Mouse (Mus musculus): ENCODE data around the gene Tex33. TPM values are rescaled to one million over a fixed set of nuclear protein-coding genes. Genes with fewer than 3 reads are reported as not detected.

Tex33 gene
- not detected in 2 replicates for polyA plus RNA-seq (2016; fragmentation: Nextera tagmentation; extraction: Ambion mirVana)

DNA sequence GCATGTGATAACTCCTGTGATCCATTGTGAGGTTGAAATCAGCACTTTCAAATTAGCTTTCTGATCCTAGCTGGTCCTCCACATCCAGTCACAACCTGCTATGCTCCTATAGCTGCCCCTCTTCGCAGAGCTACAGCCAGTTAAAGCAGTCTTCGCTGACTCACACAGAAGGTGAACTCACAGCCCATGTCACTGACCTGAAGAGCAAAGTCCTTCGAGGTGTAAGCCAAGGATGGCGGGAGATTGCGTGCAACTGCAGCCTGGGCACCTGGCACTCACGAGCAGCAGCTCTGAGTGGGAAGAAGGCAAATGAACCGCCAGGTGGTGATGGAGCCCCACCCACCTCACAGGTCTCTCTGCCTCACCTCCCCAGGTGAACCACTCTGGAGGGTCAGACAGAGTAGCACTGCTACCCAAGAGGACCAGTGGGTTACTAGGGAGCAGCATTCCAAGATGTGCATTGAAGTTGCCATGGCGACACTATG, at the start of gene Tex33:
Gene Tex33 (minus strand): TSS at position 435 of the 485 bp plus-strand sequence.
- no peaks in the 10 kb centered on the region for H3K4me1 ChIP-seq
- no peak within 1 kb of the TSS for H3K27ac ChIP-seq (replicated peaks)
- no peak for ATAC-seq (ENCODE audit: low FRiP score, low read depth)
- H3K4me3 ChIP-seq = no peak within 1 kb of the TSS
- H3K27me3 ChIP-seq = no peaks in the 10 kb centered on the region
- H3K36me3 ChIP-seq = no peaks in the 10 kb centered on the region
- no peaks in the 10 kb centered on the region for H3K9me3 ChIP-seq
- H3K9ac ChIP-seq (replicated peaks) = no peak within 1 kb of the TSS
- 84% methylated on average over 8 of the region's 8 CpGs for WGBS
- no peak within 1 kb of the TSS for H3K4me2 ChIP-seq (replicated peaks)

DNA sequence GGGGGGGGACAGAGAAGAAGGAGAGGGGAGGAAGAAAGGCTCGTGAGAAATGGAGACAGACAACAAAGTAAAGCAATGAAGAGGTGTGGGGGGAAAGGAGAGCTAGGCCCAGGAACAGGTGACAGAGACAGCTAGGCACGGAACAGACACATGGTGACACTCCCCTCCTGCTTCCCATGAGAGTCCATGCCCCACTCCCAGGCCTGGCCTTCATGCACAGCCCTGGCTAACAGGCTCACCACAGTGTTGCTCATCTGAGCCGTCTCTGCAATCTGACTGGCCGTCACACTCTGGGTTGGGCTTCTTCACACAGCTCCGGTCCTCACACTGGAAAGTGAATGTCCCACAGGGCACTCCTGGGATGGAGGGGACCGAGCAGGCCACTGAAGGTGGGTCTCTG, 48.1 kb upstream of the Tex33 start:
- WGBS = 57% methylated on average over 6 of the region's 6 CpGs
- Histone ChIP-seq H3K27me3 (no peaks in the 10 kb centered on the region), H3K9ac (replicated peaks) (no peak overlapping the region), H3K9me3 (no peaks in the 10 kb centered on the region), H3K27ac (replicated peaks) (no peak overlapping the region), H3K36me3 (no peaks in the 10 kb centered on the region), H3K4me3 (no peak overlapping the region), H3K4me1 (peaks cover 3% of the 10 kb centered on the region; the same call in 1 of the 2 replicates), H3K4me2 (replicated peaks) (no peak overlapping the region)
- no peak for ATAC-seq (ENCODE audit: low FRiP score, low read depth)

DNA sequence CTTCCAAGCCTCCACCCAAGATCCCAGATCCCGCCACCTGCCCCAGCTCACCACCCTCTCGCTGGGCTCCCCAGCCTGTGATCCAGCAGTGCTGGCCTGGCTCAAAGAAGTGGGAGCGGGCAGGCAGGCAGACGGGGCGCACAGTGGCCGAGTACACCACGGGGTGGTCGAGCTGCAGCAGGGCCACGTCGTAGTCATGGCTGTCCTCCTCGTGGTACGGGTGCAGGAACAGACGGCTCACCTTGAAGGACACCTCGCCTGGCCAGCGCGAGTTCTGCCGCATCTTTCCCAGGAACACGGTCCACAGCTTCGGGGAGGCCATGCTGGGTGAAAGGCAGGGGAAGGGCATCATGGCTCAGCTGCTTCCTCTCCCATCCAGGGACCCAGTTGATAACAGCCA, 46.5 kb upstream of the Tex33 start:
- H3K36me3 ChIP-seq = no peaks in the 10 kb centered on the region
- 91% methylated on average over 19 of the region's 19 CpGs for WGBS
- 0 out of 2 replicates have a peak, but pooled peaks cover 7% of the 10 kb centered on the region for H3K27me3 ChIP-seq
- no peak overlapping the region for H3K27ac ChIP-seq (replicated peaks)
- peaks cover 8% of the 10 kb centered on the region for H3K4me1 ChIP-seq
- H3K9ac ChIP-seq (replicated peaks) = no peak overlapping the region
- H3K9me3 ChIP-seq = no peaks in the 10 kb centered on the region
- no peak for ATAC-seq (ENCODE audit: low FRiP score, low read depth)
- no peak overlapping the region for H3K4me3 ChIP-seq
- no peak overlapping the region for H3K4me2 ChIP-seq (replicated peaks)

DNA sequence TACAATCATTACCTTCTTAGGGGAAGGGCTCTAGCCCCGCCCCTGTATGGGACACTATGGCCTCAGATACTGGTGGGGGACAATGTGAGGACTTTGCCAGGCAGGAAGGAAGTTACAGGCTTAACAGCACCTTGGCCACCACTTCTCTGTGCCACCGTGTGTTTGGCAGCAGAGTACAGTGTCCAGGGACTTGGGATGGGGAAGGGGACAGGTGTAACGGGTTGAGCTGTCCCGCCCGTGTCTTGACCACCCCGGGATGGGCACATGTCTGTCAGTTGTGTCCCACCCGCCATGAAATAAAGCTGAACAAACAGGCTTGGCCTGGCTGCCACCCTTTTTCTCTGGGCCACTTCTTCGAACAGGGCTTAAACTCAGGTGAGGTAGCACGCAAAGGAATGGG, 43.3 kb upstream of the Tex33 start:
- Histone ChIP-seq H3K9ac (replicated peaks) (no peak overlapping the region), H3K4me3 (no peak overlapping the region), H3K27me3 (peaks cover 14% of the 10 kb centered on the region; the same call in 1 of the 2 replicates), H3K27ac (replicated peaks) (no peak overlapping the region), H3K36me3 (peaks cover 17% of the 10 kb centered on the region; the same call in 1 of the 2 replicates), H3K4me1 (peaks cover 35% of the 10 kb centered on the region), H3K9me3 (no peaks in the 10 kb centered on the region), H3K4me2 (replicated peaks) (no peak overlapping the region)
- no peak for ATAC-seq (ENCODE audit: low FRiP score, low read depth)
- 66% methylated on average over 9 of the region's 9 CpGs for WGBS

DNA sequence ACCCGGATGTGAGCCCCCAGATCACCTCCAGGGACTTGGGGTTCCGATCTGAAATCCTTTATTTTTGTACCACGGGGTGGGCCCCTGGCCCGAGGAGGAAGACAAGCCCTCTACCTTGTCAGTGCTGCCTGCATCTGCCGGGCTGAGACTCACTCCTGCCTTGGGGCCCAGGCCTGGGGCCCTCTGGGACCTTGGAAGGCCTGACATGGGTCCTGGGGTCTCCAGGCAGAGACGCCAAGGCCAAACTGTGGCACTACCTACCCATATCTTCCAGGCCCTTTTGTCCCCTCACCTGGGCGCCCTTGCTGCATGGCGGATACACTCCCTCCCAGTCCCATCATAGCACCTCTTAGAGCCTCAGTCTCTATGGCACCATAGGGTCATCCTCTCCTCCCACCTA, 42.8 kb upstream of the Tex33 start:
- H3K4me1 ChIP-seq = peaks cover 35% of the 10 kb centered on the region
- 54% methylated on average over 8 of the region's 8 CpGs for WGBS
- no peak for ATAC-seq (ENCODE audit: low FRiP score, low read depth)

DNA sequence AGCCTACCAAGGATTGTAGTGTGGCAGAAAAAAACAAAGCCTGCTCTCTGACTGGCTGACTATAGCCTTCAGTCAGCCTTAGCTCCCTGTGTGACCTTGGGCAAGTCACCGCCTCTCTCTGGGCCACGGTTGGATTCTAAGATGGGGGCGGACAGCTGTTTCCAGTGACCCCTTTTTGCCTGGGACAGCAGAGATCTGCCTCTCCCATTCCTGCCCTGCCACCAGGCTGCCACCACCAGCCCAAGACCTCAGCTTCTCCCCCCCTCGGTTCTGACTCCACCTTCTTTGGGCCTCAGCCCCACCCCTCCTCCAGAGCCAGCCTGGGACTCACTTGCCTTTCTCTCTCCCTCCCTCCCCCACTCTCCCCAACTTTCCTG, 42.3 kb upstream of the Tex33 start:
- no peak overlapping the region for H3K9ac ChIP-seq (replicated peaks)
- H3K4me1 ChIP-seq = peaks cover 35% of the 10 kb centered on the region
- H3K4me3 ChIP-seq = no peak overlapping the region
- H3K27ac ChIP-seq (replicated peaks) = no peak overlapping the region
- H3K27me3 ChIP-seq = peaks cover 14% of the 10 kb centered on the region; the same call in 1 of the 2 replicates
- 46% methylated on average over 4 of the region's 4 CpGs for WGBS
- H3K4me2 ChIP-seq (replicated peaks) = no peak overlapping the region
- H3K9me3 ChIP-seq = no peaks in the 10 kb centered on the region
- H3K36me3 ChIP-seq = peaks cover 27% of the 10 kb centered on the region
- ATAC-seq (ENCODE audit: low FRiP score, low read depth) = no peak

More for the DNA sequence above, 42.8 kb upstream of the Tex33 start:
- Histone ChIP-seq H3K36me3 (peaks cover 22% of the 10 kb centered on the region; the same call in 1 of the 2 replicates), H3K4me3 (no peak overlapping the region), H3K27ac (replicated peaks) (no peak overlapping the region), H3K9me3 (no peaks in the 10 kb centered on the region), H3K4me2 (replicated peaks) (no peak overlapping the region), H3K9ac (replicated peaks) (no peak overlapping the region), H3K27me3 (peaks cover 14% of the 10 kb centered on the region; the same call in 1 of the 2 replicates)

DNA sequence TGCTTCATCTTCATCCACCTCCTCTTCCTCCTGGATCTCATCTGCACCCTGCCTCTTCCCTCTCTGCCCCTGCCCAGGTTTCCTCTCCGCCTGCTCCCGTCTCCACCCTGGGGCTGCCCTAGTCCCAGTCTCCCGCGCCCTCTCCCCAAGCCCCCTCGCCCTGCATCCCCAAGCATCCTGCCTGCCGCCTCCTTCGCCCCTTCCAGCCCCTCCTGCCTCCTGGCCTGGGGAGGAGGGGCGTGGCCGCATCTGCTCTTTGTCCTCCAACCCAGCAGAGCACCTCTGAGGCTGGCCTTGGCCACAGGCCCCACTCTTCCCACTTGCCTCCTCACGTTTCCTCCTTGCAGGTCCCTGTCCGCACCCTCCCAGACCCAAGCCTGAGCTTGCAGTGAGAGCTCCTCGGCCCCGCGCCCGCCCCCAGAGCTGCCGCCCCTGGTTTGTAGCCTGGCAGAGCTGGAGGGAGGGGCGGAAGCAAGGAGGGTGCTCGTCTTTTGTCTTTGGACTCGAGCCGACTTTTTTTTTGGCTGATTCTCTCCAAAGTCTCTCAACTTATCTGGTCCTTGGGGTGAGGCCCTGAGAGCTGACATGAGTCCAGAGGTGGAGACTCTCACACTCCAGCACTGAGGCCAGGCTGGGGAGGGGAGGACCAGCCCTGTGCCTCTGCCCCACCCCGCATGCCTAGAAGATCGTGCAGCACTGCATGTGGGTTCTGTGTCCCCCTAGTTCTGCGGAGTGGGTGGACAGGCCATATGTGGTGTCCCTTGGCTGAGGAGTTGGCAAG, 41.7 kb upstream of the Tex33 start:
- no peaks in the 10 kb centered on the region for H3K9me3 ChIP-seq
- ATAC-seq (ENCODE audit: low FRiP score, low read depth) = peak; percentile 20
- H3K36me3 ChIP-seq = peaks cover 32% of the 10 kb centered on the region
- H3K27ac ChIP-seq (replicated peaks) = peak overlapping the region; percentile 63
- H3K9ac ChIP-seq (replicated peaks) = peak overlapping the region; percentile 20
- H3K4me1 ChIP-seq = peaks cover 35% of the 10 kb centered on the region
- 12% methylated on average over 23 of the region's 23 CpGs for WGBS
- peaks cover 14% of the 10 kb centered on the region; the same call in 1 of the 2 replicates for H3K27me3 ChIP-seq
- peak overlapping the region; percentile 28 for H3K4me3 ChIP-seq
- peak overlapping the region; percentile 52 for H3K4me2 ChIP-seq (replicated peaks)

DNA sequence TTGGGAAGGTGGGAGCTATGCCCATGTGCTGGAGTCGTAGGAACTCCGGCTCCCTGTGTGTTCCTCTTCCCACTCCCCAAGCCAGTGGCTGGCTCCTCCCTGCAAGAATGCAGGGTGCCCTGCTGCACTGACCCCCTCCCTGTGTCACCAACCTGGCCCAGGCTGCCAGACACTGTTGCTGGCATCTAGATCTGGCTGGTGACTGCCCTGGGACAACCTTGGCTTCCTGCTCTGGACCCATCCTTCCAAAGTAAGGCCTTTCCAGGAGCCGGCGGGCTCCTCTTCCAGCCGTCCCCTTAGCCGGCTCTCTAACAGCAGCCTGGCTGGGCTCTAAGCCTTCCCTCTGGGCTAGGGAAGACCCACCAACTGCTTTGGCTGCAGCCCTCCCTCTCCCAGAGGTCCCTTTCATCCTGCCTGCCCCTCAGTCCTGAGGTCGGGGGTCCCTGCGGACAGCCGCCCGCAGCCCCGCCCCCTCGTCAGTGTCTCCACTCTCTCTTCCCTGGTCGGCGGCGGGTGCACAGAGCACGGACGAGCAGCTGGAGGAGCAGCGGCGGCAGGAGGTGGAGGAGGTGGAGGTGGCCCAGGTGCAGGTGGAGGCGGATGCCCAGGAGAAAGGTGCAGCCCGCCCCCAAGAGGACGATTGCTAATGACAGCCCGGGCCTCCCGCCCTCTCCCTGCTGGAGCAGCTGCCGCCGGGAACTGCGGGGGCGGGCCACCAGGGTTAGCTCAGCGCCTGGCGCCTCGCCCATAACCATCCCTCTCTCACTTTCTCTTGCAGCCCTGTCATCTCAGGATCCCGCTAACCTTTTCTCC, 40.9 kb upstream of the Tex33 start:
- peak overlapping the region; percentile 28 for H3K4me3 ChIP-seq
- peak overlapping the region; percentile 63 for H3K27ac ChIP-seq (replicated peaks)
- 6% methylated on average over 25 of the region's 32 CpGs for WGBS
- peaks cover 41% of the 10 kb centered on the region for H3K36me3 ChIP-seq
- ATAC-seq (ENCODE audit: low FRiP score, low read depth) = peak; percentile 35
- peak overlapping the region; percentile 20 for H3K9ac ChIP-seq (replicated peaks)
- no peaks in the 10 kb centered on the region for H3K9me3 ChIP-seq
- peaks cover 14% of the 10 kb centered on the region; the same call in 1 of the 2 replicates for H3K27me3 ChIP-seq
- H3K4me2 ChIP-seq (replicated peaks) = peak overlapping the region; percentile 52
- peaks cover 35% of the 10 kb centered on the region for H3K4me1 ChIP-seq

DNA sequence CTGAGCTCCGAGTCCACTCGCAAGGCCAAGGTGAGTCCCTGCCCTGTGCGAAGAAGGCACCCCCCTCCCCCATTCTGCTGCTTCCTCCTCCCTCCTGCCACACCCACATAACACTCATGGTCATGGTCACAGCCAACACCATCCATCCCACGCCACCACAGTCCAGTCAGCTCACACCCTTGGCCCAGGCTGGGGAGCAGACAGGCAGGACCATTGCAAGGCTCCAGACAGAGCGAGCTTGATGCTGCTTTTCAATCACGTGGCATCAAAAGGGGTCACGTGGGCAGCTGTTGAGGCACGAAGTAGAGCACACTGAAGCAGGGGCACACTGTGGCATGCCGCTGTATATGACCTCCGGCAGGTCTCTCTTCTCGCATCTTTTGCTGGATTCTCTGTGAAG, 40.0 kb upstream of the Tex33 start:
- Histone ChIP-seq H3K9ac (replicated peaks) (no peak overlapping the region), H3K27ac (replicated peaks) (no peak overlapping the region), H3K36me3 (peaks cover 50% of the 10 kb centered on the region), H3K27me3 (peaks cover 14% of the 10 kb centered on the region; the same call in 1 of the 2 replicates), H3K9me3 (no peaks in the 10 kb centered on the region), H3K4me2 (replicated peaks) (no peak overlapping the region), H3K4me3 (no peak overlapping the region), H3K4me1 (peaks cover 35% of the 10 kb centered on the region)
- 84% methylated on average over 11 of the region's 11 CpGs for WGBS
- no peak for ATAC-seq (ENCODE audit: low FRiP score, low read depth)

DNA sequence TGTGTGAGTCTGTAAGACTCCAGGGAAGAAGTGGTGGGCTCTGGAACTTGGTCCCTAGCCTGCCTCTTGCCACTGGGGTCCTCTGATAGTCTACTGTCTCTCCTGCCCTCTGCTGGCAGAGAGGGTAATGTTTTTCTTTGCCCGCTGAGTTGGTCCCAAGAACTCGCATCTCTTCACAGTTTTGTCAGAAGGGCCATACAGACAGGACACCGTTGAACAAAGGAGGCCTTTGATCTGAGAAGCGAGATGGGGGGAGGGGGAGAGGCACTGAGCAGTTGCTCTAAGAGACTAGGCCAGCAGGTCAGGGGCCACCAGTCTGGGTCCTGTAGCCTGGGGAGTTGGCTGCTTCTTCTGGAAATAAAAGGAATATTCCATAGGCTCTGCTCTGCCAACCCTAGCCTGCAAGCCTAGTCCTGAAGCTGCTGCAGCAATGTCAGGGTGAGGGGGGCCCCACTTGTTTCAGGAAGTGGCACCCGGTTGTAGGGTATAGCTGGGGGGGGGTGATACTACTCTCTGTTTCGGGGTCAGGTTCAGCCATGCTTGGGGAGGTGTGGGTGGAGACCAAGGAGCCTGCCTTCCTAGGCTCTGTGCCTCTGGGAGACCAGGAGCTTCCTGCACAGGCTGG, 39.3 kb upstream of the Tex33 start:
- Histone ChIP-seq H3K4me3 (no peak overlapping the region), H3K4me1 (peaks cover 37% of the 10 kb centered on the region), H3K9ac (replicated peaks) (no peak overlapping the region), H3K27me3 (peaks cover 14% of the 10 kb centered on the region; the same call in 1 of the 2 replicates), H3K36me3 (peaks cover 50% of the 10 kb centered on the region), H3K27ac (replicated peaks) (no peak overlapping the region), H3K9me3 (no peaks in the 10 kb centered on the region), H3K4me2 (replicated peaks) (no peak overlapping the region)
- 34% methylated on average over 6 of the region's 6 CpGs for WGBS
- no peak for ATAC-seq (ENCODE audit: low FRiP score, low read depth)

DNA sequence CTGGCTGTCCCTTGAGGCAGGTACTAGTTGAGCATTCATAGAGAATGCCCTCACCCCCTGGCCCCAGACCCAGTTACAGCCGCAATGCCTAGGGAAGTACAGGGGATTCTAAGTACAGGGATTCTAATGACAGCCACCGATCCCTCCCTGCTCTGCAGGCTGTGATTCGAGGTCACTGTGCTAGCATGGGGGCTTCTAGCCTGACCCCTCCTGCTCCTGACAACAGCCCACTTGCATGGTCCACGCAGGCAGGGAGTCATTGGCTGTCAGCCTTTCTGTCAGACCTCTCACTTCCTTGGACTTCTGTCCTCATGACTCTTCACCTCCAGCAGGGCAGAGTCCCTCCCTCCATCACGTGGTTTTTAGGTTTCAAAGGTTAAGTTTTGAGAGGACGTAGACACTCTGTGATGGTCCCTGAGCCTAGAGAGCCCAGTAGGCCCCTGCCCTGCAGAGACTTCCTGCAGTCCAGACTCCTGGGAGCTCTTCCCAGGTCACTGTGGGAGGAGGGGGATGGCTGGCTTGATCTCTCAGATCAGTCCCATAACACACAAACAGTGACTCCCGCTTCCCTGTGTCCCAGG, 35.9 kb upstream of the Tex33 start:
- H3K4me1 ChIP-seq = peaks cover 37% of the 10 kb centered on the region
- WGBS = 87% methylated on average over 7 of the region's 7 CpGs

More for the DNA sequence above, 35.9 kb upstream of the Tex33 start:
- Histone ChIP-seq H3K9ac (replicated peaks) (no peak overlapping the region), H3K9me3 (no peaks in the 10 kb centered on the region), H3K36me3 (peaks cover 50% of the 10 kb centered on the region), H3K4me3 (no peak overlapping the region), H3K4me2 (replicated peaks) (no peak overlapping the region), H3K27ac (replicated peaks) (no peak overlapping the region), H3K27me3 (peaks cover 10% of the 10 kb centered on the region)
- ATAC-seq (ENCODE audit: low FRiP score, low read depth) = no peak
